Mouse (Mus musculus) inflammation-experienced regulatory T-cells (primary cell): Measurements from ENCODE around the gene Map4. TPM values are rescaled to one million over a fixed set of nuclear protein-coding genes. Genes with fewer than 3 reads are reported as not detected.

ENCODE experiments used
- polyA plus RNA-seq, 2 experiments: library from polyadenylated mRNA; unstranded; fragments of 100-300 nt; shearing (Covaris generic); gene quantifications; one replicate each; pipeline ENCODE4 v1.2.1; 2017

The Map4 gene
- 10 to 100 TPM; 66.9 to 67.0 TPM for polyA plus RNA-seq

DNA sequence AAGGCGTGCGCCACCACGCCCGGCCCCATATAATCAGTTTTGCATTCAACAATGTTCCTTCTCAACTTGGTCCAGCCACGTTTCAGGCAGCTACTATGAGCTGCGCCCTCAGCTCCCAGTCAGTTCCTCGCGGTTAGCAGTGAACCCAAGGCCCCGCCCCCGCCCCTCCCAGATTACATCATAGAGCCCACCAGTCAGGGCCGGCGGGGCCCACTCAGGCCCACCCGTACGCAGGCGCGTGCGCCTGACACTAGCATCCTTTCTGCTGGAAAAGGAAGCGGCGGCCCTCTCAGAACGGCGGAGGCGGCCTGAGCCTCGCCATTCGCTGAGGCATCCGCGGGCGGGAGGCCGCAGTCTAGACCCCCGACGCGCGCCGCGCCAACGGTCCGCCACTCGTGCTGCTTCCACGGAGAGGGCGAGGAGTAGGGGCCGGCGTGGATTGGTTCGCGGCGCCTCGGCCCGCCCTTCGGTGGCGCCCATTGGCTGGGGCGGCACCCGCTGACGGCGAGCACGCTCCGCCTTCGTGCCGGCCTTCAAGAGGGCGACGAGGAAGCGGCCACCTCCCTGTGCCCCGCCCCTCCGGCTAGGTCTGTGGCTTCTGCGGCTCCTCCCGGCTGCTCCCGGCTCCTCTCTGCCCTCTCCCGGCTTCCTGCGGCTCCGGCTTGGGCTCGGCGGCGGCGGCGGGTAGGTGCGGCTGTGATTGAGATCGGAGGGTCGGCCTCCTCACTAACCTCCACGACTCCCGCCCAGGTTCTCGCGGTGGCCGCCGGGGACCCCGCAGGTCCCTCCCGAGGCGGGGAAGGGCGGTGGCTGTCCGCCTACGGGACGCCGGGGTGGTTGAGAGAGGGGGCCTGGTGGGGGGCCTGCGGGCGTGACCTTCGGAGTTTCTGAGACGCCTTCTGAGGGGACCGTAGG, at the start of gene Map4:
Gene Map4, plus strand, starts transcription at position 204 of the 915 bp plus-strand sequence.

DNA sequence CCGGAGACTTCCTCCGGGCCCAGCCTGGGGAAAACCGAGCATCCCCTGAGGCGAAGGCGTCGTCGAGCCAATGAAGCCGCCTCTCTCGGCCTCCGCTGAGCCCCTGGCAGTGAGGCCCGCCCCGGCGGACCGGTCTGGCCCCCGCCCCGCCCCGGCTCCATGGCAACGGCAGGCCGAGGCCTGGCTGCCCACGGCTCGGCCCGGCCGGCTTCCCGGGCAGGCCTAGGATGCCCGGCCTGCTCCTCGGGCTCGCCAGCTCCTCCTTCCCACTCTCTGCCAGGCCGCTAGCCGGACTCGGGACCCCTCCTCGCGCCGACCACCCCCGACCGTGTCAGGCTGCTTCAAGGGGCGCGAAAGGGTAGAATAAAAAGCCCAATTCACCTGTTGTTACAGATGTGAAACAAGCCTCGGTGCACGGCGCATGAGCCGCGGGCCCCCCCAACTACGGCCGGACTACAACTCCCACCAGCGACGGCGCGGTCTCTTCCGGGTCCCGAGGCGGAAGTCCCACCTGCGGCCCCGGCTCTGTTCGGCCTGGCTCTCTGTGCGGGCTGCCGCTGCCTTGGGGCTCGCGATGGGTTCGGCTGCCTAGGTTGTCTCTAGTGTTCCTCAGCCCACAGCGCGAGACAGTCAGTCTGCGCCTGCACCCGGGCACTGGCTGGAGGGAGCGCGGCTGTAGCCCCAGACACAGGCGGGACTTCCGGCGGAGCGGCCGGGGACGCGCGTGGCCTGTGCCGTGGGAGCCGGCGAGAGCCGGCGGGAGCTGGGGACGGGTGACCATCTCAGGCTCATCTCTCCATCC, 185.9 kb downstream of the Map4 start, which contains the start of gene Smarcc1:
Gene Smarcc1, plus strand, starts transcription at position 732 of the 802 bp plus-strand sequence.

DNA sequence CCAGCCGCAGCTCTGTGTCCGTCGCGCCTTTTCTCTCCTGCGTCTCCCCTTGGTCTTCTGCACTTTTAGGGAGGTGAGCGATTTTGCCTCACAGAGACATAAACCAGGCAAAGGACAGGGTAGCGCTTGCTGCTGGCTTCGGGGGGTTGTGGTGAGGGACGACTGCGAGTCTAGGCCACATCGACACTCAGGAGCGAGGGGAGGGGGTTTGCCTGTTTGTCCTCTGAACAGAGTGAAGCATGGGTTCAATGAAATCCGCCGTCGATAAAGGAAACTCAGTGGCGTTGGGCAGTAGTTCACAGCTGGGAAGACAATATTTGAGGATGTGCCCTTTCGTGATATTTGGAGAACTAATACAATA, 186.5 kb downstream of the Map4 start, which contains the start of gene Dhx30:
Gene Dhx30, minus strand, starts transcription at position 52 of the 361 bp plus-strand sequence.

Other genes with a start within 250 kb of the Map4 start
- gene Fbxw18, start 228.8 kb upstream of the Map4 start, polyA plus RNA-seq, result under 1 TPM in 1 of 2 experiments, not detected in 1; 0.61 TPM
- gene Fbxw26, start 185.4 kb upstream of the Map4 start, polyA plus RNA-seq, result under 1 TPM in 1 of 2 experiments, not detected in 1; 0.56 TPM
- not detected for gene Fbxw27, start 140.8 kb upstream of the Map4 start, polyA plus RNA-seq
- 1 to 10 TPM in 1 of 2 experiments, not detected in 1; 1.0 TPM for gene Spink8, start 119.2 kb upstream of the Map4 start, polyA plus RNA-seq
- 10 to 100 TPM; 11.3 to 17.9 TPM for gene Nme6, start 98.7 kb upstream of the Map4 start, polyA plus RNA-seq
- gene Camp, start 81.8 kb upstream of the Map4 start, polyA plus RNA-seq, result 1 to 10 TPM in 1 of 2 experiments, not detected in 1; 2.0 TPM
- gene Cdc25a, start 55.9 kb upstream of the Map4 start, polyA plus RNA-seq, result 10 to 100 TPM; 11.7 to 12.9 TPM
- 10 to 100 TPM; 46.7 to 53.8 TPM for gene Smarcc1, start 186.2 kb downstream of the Map4 start, polyA plus RNA-seq
- gene Dhx30, start 186.4 kb downstream of the Map4 start, polyA plus RNA-seq, result 100 to 1,000 TPM; 120 to 150 TPM